Mouse (Mus musculus) liver, embryonic 14.5 days (tissue): Measurements from ENCODE around the gene Umad1.

ENCODE experiments used
- CTCF ChIP-seq: IDR thresholded peaks from 2 replicates; pipeline ENCODE4 v1.5.1; 2016; ENCODE audit warnings: antibody characterized with exemption, low read depth, control low read depth
- EP300 ChIP-seq: IDR thresholded peaks from 2 replicates; pipeline ENCODE4 v1.6.1; 2016; ENCODE audit warnings: antibody characterized with exemption, low read depth

- TF ChIP-seq CTCF (no peak), EP300 (no peak)
These were observed 157.9 kb downstream of the Umad1 start for GRCm38 (mm10) chr6:8416802-8417569.
